Mouse (Mus musculus): ENCODE data around the gene Hist1h2bq. TPM values are rescaled to one million over a fixed set of nuclear protein-coding genes. Genes with fewer than 3 reads are reported as not detected.
A peak's percentile ranks its signal among the peaks of the same experiment; 100 is the strongest.
"Not testable (repeated sequence)": the region's sequence is repeated elsewhere in the genome, so short reads cannot be mapped to it uniquely, and the experiment has no call there.

Gene Hist1h2bq
- polyA plus RNA-seq, 1 experiment from 2014 or later, result 9.6 TPM

DNA sequence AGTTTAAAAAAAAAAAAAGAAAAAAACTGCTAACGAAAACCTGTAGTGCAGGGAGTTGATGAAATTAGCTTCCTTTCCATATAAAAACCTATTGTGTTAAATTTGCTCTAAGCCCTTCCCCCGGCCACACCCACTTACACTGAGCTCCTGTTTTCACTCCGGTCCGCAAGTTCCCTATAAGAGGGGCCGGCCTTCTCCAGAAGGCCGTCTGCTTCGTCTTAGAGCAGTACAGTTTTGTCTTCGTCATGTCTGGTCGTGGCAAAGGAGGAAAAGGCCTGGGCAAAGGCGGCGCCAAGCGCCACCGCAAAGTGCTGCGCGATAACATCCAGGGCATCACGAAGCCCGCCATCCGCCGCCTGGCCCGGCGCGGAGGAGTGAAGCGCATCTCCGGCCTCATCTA lies 1.5 kb upstream of the Hist1h2bq start, which contains the start of gene Hist1h4m:
TSS of gene Hist1h4m (plus strand) at position 208 of the 400 bp plus-strand sequence.
- Histone ChIP-seq H3K4me3 (ENCODE audit: control insufficient read depth in 1 of 2, insufficient read depth in 1 of 2, low read depth in 1 of 2, low read length in 2 of 2) (peak within 1 kb of the TSS in 1 of 2 experiments; percentile 23; a peak in 2 of 4 replicates), H3K4me2 (ENCODE audit: low read length) (peak within 1 kb of the TSS; percentile 47; the same call in 1 of the 2 replicates)
- not testable (repeated sequence) for H3K9me3 ChIP-seq (ENCODE audit: control insufficient read depth, low read length); H3K4me1 ChIP-seq (ENCODE audit: control insufficient read depth in 2 of 2, insufficient read depth in 2 of 2, low read length in 2 of 2); H3K27me3 ChIP-seq (ENCODE audit: control insufficient read depth, insufficient read depth, low read length); H3K9ac ChIP-seq (ENCODE audit: low read length); H3K36me3 ChIP-seq (ENCODE audit: control insufficient read depth, insufficient read depth, low read length); H3K27ac ChIP-seq (replicated peaks in 1 of 2; ENCODE audit: control insufficient read depth in 1 of 2, insufficient read depth in 1 of 2, low read depth in 2 of 2, low read length in 2 of 2)
- 0 out of 2 replicates have a peak, but pooled peaks have one; percentile 55 for ATAC-seq (ENCODE audit: insufficient number of reproducible peaks, insufficient read depth, low FRiP score, low read depth)
- WGBS, result no CpG with 5 or more reads among the region's 24 CpGs

DNA sequence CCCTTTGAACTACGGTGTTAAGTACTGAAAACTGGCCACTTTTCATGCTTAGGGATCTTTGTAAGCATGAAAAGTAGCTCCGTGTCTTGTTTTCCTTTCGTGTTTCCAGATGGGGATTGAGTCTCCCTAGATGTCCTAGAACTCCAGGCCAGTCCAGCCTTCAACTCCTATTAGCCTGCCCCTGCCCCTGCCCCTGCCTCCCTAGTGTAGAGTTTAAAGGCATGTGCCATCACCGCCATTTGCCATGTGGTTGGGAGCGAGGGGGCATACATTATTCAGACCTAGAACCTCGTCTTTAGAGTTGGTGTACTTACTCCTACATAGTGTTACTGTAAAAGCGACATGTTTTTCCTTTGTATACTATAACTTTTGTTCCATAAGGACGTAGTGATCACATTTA lies 1.1 kb upstream of the Hist1h2bq start:
- peak; percentile 22; the same call in 1 of the 2 replicates for ATAC-seq (ENCODE audit: insufficient number of reproducible peaks, insufficient read depth, low FRiP score, low read depth)
- H3K27ac ChIP-seq (replicated peaks in 1 of 2; ENCODE audit: control insufficient read depth in 1 of 2, insufficient read depth in 1 of 2, low read depth in 2 of 2, low read length in 2 of 2), result not testable (repeated sequence)

DNA sequence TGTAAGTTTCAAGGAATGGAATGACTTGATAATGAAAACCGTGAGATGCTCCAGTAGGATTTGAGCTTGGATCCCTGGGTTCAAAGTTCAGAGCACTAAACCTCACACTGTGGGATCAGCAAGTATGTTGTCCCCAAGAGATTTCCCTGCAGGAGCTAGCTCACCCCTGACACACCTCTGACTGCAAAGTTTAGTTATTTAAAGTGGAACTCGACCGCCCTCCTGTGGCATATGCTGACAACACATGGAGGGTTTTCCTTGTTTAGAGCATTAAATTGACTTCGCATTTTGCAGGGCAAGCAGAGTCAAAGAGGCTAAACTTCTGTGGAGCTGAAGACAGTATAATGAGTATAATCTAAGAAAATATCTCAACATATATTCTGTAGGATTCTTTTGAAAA lies 6.9 kb downstream of the Hist1h2bq start:
- not testable (repeated sequence) for H3K27ac ChIP-seq (replicated peaks in 1 of 2; ENCODE audit: control insufficient read depth in 1 of 2, insufficient read depth in 1 of 2, low read depth in 2 of 2, low read length in 2 of 2); H3K36me3 ChIP-seq (ENCODE audit: control insufficient read depth, insufficient read depth, low read length); H3K4me2 ChIP-seq (ENCODE audit: low read length); H3K9me3 ChIP-seq (ENCODE audit: control insufficient read depth, low read length); H3K27me3 ChIP-seq (ENCODE audit: control insufficient read depth, insufficient read depth, low read length); H3K4me1 ChIP-seq (ENCODE audit: control insufficient read depth in 2 of 2, insufficient read depth in 2 of 2, low read length in 2 of 2); H3K4me3 ChIP-seq (ENCODE audit: control insufficient read depth in 1 of 2, insufficient read depth in 1 of 2, low read depth in 1 of 2, low read length in 2 of 2); H3K9ac ChIP-seq (ENCODE audit: low read length)
- WGBS, result no CpG with 5 or more reads among the region's 4 CpGs
- ATAC-seq (ENCODE audit: insufficient number of reproducible peaks, insufficient read depth, low FRiP score, low read depth), result 0 out of 2 replicates have a peak, but pooled peaks have one; percentile 38

More for the DNA sequence above, 1.1 kb upstream of the Hist1h2bq start:
- not testable (repeated sequence) for H3K9ac ChIP-seq (ENCODE audit: low read length); H3K9me3 ChIP-seq (ENCODE audit: control insufficient read depth, low read length); H3K4me1 ChIP-seq (ENCODE audit: control insufficient read depth in 2 of 2, insufficient read depth in 2 of 2, low read length in 2 of 2); H3K36me3 ChIP-seq (ENCODE audit: control insufficient read depth, insufficient read depth, low read length); H3K4me3 ChIP-seq (ENCODE audit: control insufficient read depth in 1 of 2, insufficient read depth in 1 of 2, low read depth in 1 of 2, low read length in 2 of 2); H3K4me2 ChIP-seq (ENCODE audit: low read length); H3K27me3 ChIP-seq (ENCODE audit: control insufficient read depth, insufficient read depth, low read length)
- no CpG with 5 or more reads among the region's 8 CpGs for WGBS

DNA sequence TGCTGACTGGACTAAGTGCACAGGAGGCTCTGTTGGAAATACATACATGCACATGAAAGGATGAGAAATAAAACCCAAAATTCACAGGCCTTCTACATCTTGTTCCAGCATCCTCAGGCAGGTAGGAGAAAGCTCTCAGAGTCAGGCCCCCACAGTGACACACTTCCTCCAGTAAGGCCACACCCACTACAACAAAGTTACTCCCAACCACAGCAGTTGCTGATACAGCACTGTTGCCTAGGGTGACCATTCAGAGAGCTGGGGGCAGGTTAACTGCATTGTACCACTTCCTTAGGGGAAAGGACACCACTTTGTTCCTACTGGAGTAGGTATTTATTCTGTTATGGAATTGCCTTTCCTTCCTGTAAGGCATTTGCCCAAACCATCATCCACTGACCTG lies 12.8 kb downstream of the Hist1h2bq start:
- H3K9me3 ChIP-seq (ENCODE audit: control insufficient read depth, low read length); H3K4me1 ChIP-seq (ENCODE audit: control insufficient read depth in 2 of 2, insufficient read depth in 2 of 2, low read length in 2 of 2); H3K4me3 ChIP-seq (ENCODE audit: control insufficient read depth in 1 of 2, insufficient read depth in 1 of 2, low read depth in 1 of 2, low read length in 2 of 2); H3K27me3 ChIP-seq (ENCODE audit: control insufficient read depth, insufficient read depth, low read length); ATAC-seq (ENCODE audit: insufficient number of reproducible peaks, insufficient read depth, low FRiP score, low read depth); H3K9ac ChIP-seq (ENCODE audit: low read length); H3K36me3 ChIP-seq (ENCODE audit: control insufficient read depth, insufficient read depth, low read length); H3K4me2 ChIP-seq (ENCODE audit: low read length); H3K27ac ChIP-seq (replicated peaks in 1 of 2; ENCODE audit: control insufficient read depth in 1 of 2, insufficient read depth in 1 of 2, low read depth in 2 of 2, low read length in 2 of 2): not testable (repeated sequence)

DNA sequence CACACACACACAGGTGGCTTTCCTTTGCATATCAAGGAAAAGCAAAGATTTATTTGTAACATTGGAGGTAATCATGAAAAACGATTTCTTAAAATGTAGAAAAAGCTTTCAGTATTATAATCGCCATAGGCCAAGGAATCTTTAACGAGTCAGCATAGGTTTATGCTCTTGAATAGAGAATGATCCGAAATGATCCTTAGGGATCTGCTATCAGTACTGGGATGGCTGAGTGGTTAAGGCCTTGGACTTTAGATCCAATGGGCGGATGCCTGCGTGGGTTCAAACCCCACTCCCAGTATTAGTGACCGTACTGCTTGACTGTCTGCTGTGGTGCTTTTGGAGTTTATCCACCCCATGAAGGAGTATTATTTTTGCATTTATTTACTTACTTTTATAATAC lies 14.4 kb downstream of the Hist1h2bq start:
- Histone ChIP-seq H3K4me1 (ENCODE audit: control insufficient read depth in 2 of 2, insufficient read depth in 2 of 2, low read length in 2 of 2) (peaks cover under 1 to 5% of the 10 kb centered on the region in 2 experiments; a peak in 1 of 4 replicates), H3K9ac (ENCODE audit: low read length) (no peak overlapping the region), H3K27me3 (ENCODE audit: control insufficient read depth, insufficient read depth, low read length) (no peaks in the 10 kb centered on the region), H3K4me2 (ENCODE audit: low read length) (no peak overlapping the region), H3K9me3 (ENCODE audit: control insufficient read depth, low read length) (no peaks in the 10 kb centered on the region), H3K4me3 (ENCODE audit: control insufficient read depth in 1 of 2, insufficient read depth in 1 of 2, low read depth in 1 of 2, low read length in 2 of 2) (no peak overlapping the region), H3K27ac (replicated peaks in 1 of 2; ENCODE audit: control insufficient read depth in 1 of 2, insufficient read depth in 1 of 2, low read depth in 2 of 2, low read length in 2 of 2) (no peak overlapping the region), H3K36me3 (ENCODE audit: control insufficient read depth, insufficient read depth, low read length) (no peaks in the 10 kb centered on the region)
- 91% methylated on average over 7 of the region's 7 CpGs for WGBS
- ATAC-seq (ENCODE audit: insufficient number of reproducible peaks, insufficient read depth, low FRiP score, low read depth), result no peak

DNA sequence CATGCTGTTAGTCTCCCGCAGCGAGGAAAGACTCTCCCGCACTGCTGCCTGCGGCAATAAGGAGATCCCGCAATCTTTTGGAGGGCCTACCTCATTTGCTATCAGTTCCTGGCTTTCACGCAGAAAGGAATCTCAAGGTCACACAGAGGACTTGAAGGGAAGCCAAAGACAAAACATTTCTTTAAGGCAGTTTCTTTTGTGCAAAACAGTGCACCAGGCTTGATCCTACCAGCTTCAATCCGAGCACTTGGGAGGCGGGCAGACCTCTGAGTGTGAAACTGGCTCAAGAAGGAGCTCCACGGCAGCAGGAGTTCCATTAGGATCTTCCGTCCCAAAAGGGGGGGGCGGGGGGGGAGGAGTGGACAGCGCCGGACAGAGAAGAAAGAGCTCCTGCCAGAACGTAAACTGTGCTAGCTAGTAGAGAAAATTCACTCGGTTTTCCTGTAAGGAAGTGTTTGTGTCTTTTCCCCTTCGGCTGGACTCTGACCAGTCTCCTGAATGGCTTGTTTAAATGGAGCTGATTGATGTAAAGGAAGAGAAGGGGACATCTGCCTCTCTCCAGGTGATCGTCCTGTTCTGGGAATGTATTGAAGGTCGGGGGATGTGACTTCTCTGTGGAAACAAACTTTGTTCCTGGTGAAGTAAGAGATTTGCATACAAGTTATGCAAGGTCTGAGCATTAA lies 19.3 kb downstream of the Hist1h2bq start:
- 4% methylated on average over 18 of the region's 18 CpGs for WGBS
- Histone ChIP-seq H3K36me3 (ENCODE audit: control insufficient read depth, insufficient read depth, low read length) (no peaks in the 10 kb centered on the region), H3K4me3 (ENCODE audit: control insufficient read depth in 1 of 2, insufficient read depth in 1 of 2, low read depth in 1 of 2, low read length in 2 of 2) (peak overlapping the region; percentile 26 to 31; a peak in 3 of 4 replicates), H3K4me1 (ENCODE audit: control insufficient read depth in 2 of 2, insufficient read depth in 2 of 2, low read length in 2 of 2) (peaks cover 5 to 19% of the 10 kb centered on the region in 2 experiments; a peak in 3 of 4 replicates), H3K27ac (replicated peaks in 1 of 2; ENCODE audit: control insufficient read depth in 1 of 2, insufficient read depth in 1 of 2, low read depth in 2 of 2, low read length in 2 of 2) (peak overlapping the region in 1 of 2 experiments; percentile 33; a peak in 2 of 4 replicates), H3K9ac (ENCODE audit: low read length) (peak overlapping the region; percentile 72), H3K4me2 (ENCODE audit: low read length) (peak overlapping the region; percentile 70), H3K9me3 (ENCODE audit: control insufficient read depth, low read length) (no peaks in the 10 kb centered on the region), H3K27me3 (ENCODE audit: control insufficient read depth, insufficient read depth, low read length) (no peaks in the 10 kb centered on the region)
- no peak for ATAC-seq (ENCODE audit: insufficient number of reproducible peaks, insufficient read depth, low FRiP score, low read depth)

DNA sequence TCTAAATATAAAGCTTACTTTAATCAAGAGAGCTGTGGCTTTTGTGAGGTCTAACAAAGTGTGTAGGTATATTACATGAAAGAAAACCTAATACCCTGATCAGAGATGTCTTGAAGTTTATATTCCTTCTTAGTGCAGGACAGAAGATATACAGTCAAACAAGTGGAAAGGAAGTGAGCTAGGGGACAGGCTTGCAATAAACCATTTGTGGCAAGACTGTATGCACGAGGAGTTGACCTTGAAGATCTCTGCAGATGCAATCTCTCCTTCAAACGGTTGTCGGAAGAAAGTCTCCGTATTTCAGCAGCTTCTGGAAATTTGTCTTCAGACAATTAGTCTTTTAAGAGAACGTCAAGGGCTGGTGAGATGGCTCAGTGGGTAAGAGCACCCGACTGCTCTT lies 20.1 kb downstream of the Hist1h2bq start:
- Histone ChIP-seq H3K4me1 (ENCODE audit: control insufficient read depth in 2 of 2, insufficient read depth in 2 of 2, low read length in 2 of 2) (peaks cover 5 to 21% of the 10 kb centered on the region in 2 experiments; a peak in 3 of 4 replicates), H3K27me3 (ENCODE audit: control insufficient read depth, insufficient read depth, low read length) (no peaks in the 10 kb centered on the region), H3K9me3 (ENCODE audit: control insufficient read depth, low read length) (no peaks in the 10 kb centered on the region), H3K27ac (replicated peaks in 1 of 2; ENCODE audit: control insufficient read depth in 1 of 2, insufficient read depth in 1 of 2, low read depth in 2 of 2, low read length in 2 of 2) (no peak overlapping the region), H3K36me3 (ENCODE audit: control insufficient read depth, insufficient read depth, low read length) (no peaks in the 10 kb centered on the region), H3K4me3 (ENCODE audit: control insufficient read depth in 1 of 2, insufficient read depth in 1 of 2, low read depth in 1 of 2, low read length in 2 of 2) (no peak overlapping the region), H3K9ac (ENCODE audit: low read length) (no peak overlapping the region), H3K4me2 (ENCODE audit: low read length) (no peak overlapping the region)
- no peak for ATAC-seq (ENCODE audit: insufficient number of reproducible peaks, insufficient read depth, low FRiP score, low read depth)
- WGBS, result 64% methylated on average over 6 of the region's 6 CpGs

Measured in heart, embryonic 14.5 days (tissue).